Mouse (Mus musculus): ENCODE results near the gene Ncapg. TPM values are rescaled to one million over a fixed set of nuclear protein-coding genes. Genes with fewer than 3 reads are reported as not detected.
"Not testable (repeated sequence)": the region's sequence is repeated elsewhere in the genome, so short reads cannot be mapped to it uniquely, and the experiment has no call there.

The Ncapg gene
- 3.4 and 4.7 TPM in 2 replicates for total RNA-seq (2021)
- long read RNA-seq, partial matches to known transcripts, result 0 of 4 reads
- long read RNA-seq, other reads (novel, unspliced or antisense), result 1 of 4 reads

DNA sequence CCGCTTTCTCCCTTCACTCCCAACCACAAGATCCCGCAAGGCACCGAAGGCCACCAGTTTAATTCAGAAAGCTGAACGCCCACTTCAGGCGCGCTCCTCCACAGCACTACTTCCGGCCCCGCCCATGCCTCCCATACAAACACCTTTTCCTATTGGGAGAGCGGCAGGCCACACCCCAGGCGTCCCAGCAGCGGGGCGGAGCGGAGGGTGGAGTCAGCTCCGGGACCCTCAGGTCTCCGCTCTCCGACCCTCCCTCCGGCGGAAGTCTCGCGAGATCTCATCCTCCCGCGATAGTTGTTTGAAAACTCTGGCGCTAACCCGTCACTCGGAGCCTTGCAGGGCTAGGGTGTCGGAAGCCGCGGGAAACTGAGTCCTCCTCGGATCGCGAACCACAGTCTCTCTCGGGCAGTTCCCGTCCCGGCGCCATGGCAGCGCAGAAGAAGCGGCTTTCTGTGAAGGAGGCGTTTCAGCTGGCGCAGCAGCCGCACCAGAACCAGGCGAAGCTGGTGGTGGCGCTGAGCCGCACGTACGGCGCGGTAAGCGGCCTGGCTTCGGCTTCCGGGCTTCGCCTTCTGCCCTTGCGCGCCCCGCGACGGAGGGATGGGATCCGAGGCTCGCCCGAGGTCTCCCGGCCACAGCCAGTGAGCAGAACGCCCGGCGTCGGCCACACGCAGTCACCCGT, at the start of gene Ncapg:
Gene Ncapg, plus strand, starts transcription at position 322 of the 682 bp plus-strand sequence.
- peak; percentile 99 for DNase-seq

DNA sequence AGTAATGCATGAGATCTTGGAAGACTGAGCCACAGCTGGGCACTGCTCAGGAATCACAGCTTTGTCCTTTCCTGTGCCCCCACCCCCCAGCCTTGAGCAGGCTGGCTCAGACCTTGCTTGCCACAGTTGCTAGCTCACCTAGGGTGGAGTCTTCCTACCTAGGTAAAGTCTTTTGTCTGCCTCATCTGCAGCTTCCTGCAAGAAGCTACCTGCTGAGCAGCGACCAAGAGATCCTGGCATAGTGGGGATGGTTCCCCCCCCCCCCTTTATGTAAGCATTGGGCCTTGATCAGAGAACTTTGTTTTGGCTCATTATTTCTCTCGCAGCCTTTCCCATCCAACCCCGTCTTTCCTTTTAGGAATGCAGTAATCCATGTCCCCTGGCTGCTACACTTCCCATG, 48.2 kb upstream of the Ncapg start:
- DNase-seq, result no peak

DNA sequence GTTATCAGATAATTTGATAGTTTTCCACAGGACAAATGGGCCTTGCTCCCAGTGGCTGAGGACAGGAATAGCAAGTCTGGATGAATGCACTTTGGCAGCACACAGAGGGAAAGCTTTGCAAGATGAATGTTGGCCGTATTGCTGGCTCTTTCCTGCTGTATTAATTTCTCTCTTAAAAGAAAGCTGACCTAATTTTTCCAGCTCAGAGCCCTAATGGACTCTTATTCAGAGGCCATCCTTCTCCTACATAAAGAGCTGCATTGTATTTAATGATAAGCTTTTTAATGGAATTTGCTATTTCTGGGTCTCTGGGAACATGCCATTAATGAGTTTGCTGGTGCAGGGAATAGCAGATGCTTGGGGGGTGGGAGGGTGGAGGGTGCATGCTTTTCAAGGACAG, 41.9 kb upstream of the Ncapg start:
- DNase-seq, result no peak

DNA sequence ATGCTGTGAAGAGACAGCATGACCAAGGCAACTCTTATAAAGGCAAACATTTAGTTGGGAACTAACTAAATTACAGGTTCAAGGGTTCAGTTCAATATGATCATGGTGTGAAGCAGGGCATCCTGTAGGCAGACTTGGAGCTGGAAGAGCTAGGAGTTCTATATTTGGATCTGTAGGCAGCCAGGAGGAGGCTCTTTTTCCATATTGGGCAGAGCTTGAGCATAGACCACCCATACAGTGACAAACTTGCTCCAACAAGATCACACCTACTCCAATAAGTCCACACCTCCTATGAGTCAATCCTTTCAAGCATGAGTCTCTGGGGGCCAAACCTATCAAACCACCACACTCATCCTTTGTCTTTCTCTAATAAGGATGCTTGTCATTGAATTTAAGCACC, 40.2 kb upstream of the Ncapg start:
- no peak for DNase-seq

DNA sequence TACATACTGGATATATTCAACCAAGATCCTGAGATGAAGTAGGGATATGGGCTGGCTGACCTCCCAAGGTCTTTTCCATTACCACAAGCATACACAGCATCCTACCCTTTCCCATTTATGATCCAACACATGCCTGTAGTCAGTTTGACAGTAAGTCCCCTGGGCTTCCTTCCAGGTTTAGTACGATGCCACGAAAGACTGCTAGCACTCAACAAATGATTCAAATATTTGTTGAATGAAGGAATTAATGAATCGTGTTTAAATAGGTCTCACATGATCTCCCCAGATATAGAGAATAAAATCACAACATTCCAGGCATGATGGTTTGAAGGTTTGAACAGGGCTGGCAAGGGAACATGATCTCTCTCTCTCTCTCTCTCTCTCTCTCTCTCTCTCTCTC, 31.3 kb upstream of the Ncapg start:
- no peak for DNase-seq

DNA sequence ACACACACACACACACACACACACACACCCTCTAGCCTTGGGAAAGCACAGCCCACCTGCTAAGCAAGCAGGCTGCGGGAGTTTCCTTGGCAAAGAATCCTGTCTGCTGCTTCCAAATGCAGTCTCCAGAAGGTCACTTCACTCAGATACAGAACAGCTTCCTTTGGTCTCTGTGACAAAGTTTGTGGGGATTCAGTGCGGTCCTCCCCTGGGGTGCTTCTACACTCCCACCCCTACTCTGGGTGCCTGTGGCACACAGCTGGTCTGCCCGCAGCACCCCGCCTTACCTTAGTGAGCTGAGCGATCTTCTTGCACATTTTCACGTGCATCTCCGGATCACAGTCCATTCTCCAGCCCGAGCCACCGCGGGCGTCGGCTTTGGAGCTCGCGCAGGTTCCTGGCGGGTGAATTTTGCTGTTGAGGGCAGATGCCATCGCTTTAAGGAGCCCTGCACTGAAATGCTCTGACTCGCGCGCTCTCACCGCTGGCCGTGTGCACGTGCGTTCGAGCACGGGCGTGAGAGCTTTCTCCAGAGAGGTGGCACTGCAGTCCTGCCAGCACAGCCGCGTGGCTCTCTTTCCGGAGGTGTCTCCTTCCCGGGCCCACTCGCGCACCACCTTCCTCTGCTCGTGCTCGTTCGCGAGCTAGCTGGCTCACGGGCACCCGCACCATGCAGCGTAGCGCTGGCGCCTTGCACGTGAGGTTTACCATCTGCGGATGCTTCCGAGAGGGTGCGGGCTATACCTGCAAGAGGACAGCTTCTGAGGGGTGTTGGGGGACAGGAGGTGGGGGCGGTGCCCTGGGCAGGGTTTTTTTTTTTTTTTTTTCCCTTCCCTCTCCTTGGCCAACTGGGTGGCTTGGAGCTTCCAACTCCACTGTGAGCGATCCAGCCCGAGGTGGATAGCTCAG, 30.7 kb upstream of the Ncapg start, which contains the start of gene Fam184b:
Gene Fam184b, minus strand, starts transcription at position 809 of the 909 bp plus-strand sequence.
- peak; percentile 49 for DNase-seq

DNA sequence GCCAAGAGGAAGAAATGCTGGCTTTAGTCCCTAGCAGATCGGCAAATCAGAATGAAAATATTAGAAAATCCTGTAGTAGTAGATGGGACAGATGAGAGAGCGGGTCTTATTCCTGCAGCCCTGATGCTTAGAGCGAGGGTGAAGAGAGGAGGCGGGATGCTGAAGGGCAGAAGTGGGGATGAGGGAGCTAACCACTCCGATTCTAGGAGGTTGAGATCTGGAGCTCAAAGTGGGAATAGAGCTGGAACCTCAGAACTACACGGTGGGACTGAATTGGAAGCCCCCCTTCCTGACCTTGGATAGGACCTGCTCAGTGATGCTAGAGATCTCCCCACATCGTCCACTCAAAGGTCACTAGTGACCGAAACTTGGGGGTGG, 30.0 kb upstream of the Ncapg start:
- no peak for DNase-seq

DNA sequence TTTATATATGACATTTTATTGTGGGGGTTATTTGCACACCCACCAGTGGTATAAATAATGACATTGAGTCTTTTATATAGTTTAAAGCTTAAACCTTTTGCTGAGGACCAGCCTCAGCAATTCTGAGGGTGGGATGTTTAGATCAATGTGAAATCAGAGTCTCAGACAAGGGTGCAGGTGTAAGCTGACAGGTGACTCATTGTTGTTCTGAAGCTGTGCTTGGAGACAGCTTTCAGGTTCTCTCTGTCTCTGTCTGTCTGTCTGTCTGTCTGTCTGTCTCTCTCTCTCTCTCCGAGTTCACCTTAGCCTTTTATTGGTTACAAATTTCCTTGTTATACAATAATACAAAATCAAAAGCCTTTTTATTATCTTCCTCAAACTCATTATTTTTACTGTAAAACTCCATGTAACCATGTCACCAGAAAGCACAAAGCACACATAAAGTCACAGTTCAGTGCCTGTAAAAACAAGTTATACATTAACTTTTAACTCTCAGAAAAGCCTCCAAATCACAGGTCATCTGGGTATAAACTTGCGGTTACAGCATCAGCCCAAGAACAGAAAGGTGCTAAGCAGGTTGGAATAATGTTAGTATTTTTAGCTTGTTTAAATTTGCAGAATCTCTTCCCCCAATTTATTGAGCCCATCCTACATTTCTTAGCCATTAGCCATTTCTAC, 18.6 kb upstream of the Ncapg start:
- no peak for DNase-seq

DNA sequence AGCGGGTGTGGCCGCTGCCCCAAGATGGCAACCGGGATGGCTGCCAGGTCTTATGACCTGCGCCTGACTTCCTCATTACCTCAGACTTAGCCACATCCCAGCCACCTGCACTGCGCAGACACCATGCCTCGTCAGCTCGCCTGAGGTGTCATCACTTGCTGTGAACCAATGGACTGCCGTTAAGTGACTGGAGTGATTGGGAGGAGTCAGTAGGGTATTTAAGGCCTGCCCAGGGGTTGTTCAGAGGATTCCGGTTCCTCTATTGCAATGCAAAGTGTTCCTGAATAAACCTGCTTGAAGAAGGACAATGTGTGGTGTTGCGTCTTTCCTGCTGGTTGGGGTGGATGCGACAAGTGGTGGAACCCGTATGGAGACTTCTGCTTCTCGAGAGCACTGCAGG, 11.3 kb upstream of the Ncapg start:
- DNase-seq, result not testable (repeated sequence)

DNA sequence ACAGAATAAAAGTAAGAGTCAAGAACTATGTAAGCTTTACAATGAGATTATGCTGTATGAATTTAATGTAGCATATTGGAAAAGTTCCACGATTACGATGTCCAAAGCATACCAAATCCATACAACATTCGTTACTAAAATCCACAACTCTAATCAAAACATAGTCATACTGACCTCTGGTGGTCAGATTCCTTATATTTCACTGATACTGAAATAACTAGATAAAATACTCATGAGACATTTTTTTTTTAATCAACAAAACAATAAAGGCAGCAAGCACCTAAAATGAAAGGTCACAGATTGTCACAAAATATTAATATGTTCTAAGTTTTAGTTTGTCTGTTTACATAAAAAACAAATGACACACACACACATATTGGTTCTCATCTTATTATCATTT, 1.4 kb upstream of the Ncapg start:
- DNase-seq, result no peak

DNA sequence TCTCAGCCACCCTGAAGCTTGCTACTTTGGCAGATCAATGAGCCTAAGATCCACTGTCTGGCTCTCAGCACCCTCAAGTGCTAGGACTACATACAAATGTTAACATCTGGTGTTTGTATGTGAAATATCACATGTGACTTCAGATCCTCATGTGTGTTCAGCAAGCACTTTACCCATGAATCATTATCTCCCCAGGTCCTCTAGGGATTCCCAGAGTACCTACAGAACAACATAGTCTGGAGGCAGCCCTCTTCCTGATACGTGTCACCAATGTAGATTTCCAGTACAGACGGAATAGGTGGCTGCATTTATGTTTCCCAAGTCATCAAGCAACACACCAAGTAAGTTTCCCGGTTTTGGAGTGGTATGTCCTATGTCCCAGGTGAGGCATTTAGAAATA, 888 bp upstream of the Ncapg start:
- no peak for DNase-seq

DNA sequence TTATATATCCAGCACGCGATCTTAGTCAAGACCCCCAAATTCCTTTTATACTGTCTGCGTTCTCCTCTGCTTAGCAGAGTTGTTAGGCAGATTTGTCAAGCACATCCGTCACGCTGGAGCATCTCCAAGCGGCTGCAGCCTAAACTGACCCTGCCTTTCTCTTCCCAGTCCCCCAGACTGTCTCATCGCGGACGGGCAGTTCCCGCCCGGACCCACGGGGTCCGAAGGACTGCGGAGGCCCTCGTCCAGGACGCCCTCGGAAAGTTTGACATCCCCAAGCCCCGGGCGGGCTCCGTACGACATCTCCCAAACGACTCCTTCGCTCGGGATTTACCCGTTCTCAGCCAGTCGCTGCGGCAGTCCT, 503 bp upstream of the Ncapg start:
- no peak for DNase-seq

DNA sequence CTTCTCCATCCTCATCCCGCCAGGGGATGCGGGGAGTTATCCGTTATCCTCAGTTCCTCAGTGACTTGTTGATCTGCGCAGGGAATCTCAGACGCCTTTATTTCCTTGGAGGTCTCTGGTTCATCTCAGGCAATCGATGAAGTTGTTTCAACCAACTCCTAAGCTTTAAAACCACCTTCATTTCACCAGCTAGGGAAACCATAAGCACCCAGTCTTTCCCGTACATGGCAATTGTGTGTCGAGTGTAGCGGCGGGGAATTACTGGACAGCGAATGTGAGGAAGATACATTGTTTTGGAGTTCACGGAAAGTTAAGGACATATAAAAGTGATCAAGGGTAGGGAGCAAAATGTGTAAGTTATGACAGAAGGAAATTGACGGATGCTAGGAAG, 556 bp downstream of the Ncapg start:
- DNase-seq, result no peak

DNA sequence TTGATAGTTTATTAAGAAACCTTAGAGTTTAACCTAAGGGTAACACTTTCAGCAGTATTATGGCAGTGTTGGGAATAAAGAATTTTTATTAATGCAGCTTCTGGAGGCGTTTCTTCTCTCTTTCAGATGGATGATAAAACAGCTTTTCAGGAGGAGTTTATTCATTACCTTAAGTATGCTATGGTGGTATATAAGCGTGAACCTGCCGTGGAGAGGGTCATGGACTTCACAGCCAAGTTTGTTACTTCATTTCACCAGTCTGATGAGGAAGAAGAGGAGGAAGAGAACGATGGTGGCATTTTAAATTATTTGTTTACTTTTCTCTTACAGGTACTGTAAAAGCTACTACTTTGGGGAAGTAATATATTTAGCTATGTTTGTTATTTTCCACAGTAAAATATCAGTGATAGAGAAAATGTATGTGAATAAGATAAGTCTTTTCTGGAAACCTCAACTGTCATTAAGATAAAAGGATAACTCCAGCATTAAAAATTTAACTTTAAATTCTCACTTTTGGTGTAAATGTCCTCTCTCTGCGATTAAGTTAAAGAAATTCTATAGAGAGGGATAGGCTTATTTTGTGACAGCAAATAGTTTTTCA, 1.3 kb downstream of the Ncapg start:
- no peak for DNase-seq

DNA sequence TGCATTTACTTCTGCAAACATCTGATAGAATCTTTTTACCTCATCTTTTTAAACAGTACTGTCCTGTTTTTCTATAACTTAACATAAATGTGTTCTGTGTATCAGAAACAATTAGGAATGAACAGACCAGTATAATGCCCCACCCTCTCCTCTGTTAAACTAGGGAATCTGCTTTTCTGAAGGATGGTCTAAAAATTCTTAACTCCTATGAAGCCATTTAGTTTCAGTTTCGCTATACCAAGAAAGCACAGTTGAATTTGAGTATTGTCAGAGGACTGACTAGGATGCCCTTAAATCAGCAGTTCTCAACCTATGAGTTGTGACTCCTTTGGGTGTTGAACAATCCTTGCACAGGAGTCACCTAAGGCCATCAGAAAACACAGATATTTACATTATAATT, 5.3 kb downstream of the Ncapg start:
- DNase-seq, result no peak

DNA sequence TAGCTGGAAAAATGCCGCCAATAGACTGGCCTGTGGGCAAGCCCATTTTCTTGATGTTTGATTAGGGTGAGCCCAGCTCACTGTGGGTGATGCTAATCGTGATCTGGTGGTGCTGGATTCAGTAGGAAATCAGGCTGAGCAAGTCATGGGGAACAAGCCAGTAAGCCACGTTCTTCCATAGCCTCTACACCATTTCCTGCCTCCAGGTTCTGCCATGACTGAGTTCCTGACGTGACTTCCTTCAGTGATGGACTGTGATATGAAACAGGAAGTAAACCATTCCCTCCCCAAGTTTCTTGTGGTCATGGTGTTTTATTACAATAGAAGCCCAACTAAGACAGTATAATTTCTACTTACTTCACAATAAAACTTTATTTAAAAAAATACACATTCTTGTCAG, 7.9 kb downstream of the Ncapg start:
- no peak for DNase-seq

DNA sequence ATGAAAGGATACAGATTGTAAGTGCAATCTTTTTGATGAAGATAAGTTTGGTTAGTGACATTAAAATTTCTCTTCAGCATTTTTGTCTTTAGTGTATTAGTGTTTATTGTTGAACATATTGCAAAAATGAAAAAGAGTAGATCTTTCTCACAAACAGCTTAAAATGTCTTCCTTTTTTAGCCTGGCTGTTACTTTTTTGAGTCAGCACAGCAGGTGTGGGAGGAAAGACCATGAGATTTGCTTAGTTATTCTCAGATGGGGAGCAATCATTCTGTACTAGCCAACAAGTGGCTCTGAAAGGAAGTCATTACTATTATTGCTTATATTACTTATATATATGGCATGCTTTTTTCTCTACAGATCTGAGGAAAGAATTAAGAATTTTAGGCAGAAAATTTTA, 10.2 kb downstream of the Ncapg start:
- DNase-seq, result no peak

DNA sequence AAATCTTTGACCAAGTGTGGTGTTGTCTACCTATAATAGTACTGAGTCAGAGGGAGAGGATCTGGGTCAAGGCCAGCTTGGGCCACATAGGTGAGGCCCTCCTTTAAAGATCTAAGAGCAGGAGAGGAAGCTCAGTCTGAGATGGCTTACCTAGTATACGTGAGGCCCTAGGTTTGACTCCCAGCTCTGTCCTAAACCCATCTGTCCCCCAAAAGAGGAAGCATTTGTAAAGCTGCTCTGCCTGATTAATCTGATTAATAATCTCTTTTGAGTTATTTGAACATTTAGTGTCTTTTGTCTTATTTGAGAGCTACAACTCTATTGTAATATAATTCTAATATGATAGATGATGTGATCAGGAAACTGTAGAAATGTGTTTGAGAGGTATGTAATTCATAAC, 13.7 kb downstream of the Ncapg start:
- DNase-seq, result no peak

DNA sequence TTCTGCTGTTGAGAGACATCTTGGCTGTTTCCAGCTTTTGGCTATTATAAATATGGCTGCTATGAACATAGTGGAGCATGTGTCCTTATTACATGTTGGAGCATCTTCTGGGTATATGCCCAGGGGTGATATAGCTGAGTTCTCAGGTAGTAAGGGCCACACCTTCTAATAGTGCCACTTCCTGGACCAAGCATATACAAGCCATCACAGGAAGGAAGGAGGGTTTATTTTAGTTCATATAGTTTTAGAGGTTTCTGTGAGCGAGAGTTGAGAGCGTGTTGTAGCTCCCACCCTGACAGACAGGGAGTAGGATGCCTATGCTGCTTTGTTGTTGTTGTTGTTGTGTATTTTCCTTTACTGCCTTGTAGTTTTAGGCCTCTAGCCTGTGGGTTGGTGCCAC, 15.5 kb downstream of the Ncapg start:
- no peak for DNase-seq

DNA sequence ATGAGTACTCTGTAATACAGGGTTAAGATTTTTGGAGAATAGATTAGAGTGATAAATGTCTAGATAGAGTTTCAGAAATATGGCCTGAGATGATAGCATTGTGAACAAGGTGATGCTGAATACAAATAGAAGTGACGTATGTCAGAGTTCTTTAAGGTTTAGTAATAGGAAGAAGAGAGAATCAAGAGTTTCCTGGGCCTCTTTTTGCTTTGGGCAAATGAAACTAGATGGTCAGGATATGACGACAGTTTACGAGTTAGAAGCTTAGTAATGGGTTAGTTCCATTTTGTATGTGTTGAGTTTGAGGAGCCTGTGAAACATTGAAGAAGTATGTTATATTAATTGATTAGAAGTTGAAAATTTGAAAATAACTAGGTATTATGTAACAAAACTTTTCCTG, 16.5 kb downstream of the Ncapg start:
- no peak for DNase-seq

DNA sequence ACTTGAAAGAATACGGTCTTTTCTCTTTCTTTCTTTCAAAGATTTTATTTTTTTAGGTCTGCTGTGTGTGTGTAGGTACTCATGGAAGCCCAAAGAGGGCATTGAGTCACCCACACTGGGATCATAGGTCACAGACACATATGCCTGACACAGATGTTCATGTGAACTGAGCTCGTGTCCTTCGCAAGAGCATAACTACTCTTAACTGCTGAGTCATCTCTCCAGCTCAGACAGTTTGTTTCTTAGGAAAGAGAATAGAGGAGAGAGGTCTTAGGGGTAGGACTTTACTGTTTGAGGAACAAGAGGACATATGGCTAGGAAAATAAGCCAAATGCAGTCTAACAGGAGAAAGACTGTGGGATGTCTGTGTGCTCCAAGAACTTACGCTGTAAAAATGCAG, 19.4 kb downstream of the Ncapg start:
- no peak for DNase-seq

DNA sequence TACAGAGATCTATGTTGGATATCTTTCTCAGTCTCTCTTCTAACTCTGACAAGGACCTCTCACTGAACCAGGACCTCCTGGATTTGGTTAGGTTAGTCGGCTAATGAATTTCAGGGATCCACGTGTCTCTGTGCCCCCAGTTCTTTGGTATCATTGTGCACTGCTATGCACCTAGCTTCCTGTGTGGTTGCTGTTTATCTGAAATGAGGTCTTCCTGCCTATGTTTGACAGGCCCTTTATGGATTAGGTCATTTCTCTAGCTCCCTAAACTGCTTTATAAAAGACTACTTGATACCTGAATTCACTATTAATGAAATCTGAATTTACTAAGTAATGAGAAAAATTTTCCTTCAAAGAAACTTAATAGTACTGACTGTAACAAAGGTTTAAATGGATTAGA, 21.1 kb downstream of the Ncapg start:
- DNase-seq, result no peak

DNA sequence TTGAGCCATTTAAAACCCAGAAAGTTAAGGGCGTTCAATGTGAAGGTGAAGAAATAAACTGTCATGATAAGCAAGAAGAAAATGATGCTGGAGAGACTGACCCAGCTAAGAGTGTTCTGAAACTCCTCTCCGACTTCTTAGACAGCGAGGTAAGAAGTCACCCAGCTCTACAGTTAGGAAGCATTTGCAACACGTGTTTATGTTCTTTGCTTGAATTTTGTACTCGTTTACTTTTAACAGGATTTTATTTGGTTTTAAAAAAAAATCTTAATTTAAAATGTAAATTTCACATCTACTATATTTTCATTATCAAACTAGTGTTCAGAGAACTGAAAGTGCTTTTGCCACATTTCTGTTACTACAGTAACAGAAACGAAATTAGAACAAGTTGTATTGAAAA, 22.0 kb downstream of the Ncapg start:
- no peak for DNase-seq
